Comparison of ENCODE assay signal across 8 mouse cellular contexts in the genomic region with DNA sequence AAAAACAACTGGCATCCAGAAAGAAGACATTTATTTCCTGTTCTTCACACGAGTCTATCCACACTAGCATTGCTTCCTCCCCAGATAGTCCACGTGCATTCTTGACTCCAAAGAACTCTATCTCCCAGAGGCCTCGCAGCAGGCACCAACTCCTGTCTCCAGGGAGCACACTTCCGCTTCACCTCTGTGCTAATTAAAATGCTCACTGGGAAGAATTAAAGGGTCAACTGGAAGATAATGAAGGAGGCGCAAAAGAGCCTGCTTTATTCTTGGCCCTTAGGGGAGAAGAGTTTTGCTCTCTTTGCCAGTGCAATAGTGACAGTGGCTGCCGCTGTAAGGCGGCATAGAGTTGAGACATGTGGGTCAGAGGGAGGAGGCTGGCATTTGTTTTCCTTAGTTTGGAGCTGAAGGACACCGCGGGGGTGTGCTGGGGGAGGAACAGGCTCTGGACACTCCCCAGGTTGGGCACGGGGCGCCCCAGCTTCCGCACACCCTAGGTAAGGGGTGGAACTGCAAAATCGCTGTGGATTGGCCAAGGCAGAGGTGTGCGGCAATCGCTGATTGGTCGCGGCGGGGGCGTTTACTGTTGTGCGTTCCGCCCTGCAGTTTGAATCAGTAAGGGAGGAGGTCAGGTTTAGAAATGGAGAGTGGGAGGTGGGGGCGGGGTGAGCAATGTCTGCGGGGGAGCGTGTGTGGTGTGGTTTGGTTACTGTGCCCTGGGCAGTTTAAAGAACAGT. TPM values are rescaled to one million over a fixed set of nuclear protein-coding genes. Genes with fewer than 3 reads are reported as not detected.
DNase-seq lines count a peak whose midpoint lies in the region; ATAC-seq and TF ChIP-seq lines count a peak whose summit lies in the region.

No protein-coding gene starts in this region.

- peak overlapping the region; percentile 27 for H3K4me3 ChIP-seq in embryonic fibroblast, embryonic 13.5 days (ENCODE audit: insufficient read depth, low read length)
- H3K4me3 ChIP-seq in limb, embryonic 13.5 days, result peak overlapping the region; percentile 51
- peak overlapping the region; percentile 51 for H3K4me3 ChIP-seq in midbrain, embryonic 15.5 days
- H3K4me3 ChIP-seq in spleen, adult 2 months (ENCODE audit: extremely low read depth, insufficient read depth, insufficient read length), result peak overlapping the region; percentile 57

- H3K27ac ChIP-seq in embryonic fibroblast, embryonic 13.5 days (ENCODE audit: insufficient read depth, low read length), result peak overlapping the region; percentile 21; the same call in 1 of the 2 replicates
- H3K27ac ChIP-seq in limb, embryonic 13.5 days, result peak overlapping the region; percentile 79
- H3K27ac ChIP-seq in midbrain, embryonic 15.5 days, result peak overlapping the region; percentile 73
- peak overlapping the region; percentile 81 for H3K27ac ChIP-seq in spleen, adult 2 months (ENCODE audit: insufficient read depth, low read length)

- ATAC-seq in limb, embryonic 13.5 days (ENCODE audit: low FRiP score, low read depth), result peak; percentile 97
- ATAC-seq in midbrain, embryonic 15.5 days (replicated peaks), result peak; percentile 91

- WGBS in limb, embryonic 13.5 days, result 1% methylated on average over 24 of the region's 24 CpGs
- WGBS in midbrain, embryonic 15.5 days, result 2% methylated on average over 24 of the region's 24 CpGs
- WGBS in spleen, adult 2 months, result 1% methylated on average over 24 of the region's 24 CpGs

- H3K4me2 ChIP-seq in limb, embryonic 13.5 days (replicated peaks), result peak overlapping the region; percentile 77
- H3K4me2 ChIP-seq in midbrain, embryonic 15.5 days, result peak overlapping the region; percentile 92

- H3K9me3 ChIP-seq in limb, embryonic 13.5 days, result no peaks in the 10 kb centered on the region
- no peaks in the 10 kb centered on the region for H3K9me3 ChIP-seq in midbrain, embryonic 15.5 days

- no peak for TF ChIP-seq CTCF in embryonic fibroblast, embryonic 13.5 days (IDR thresholded peaks at IDR 0.05; ENCODE audit: borderline replicate concordance, insufficient read depth, low read length)
- TF ChIP-seq CTCF in spleen, adult 2 months (IDR thresholded peaks at IDR 0.05; ENCODE audit: extremely low read depth, insufficient read depth, insufficient read length, insufficient replicate concordance), result no peak

- no peaks in the 10 kb centered on the region for H3K36me3 ChIP-seq in limb, embryonic 13.5 days
- no peaks in the 10 kb centered on the region for H3K36me3 ChIP-seq in midbrain, embryonic 15.5 days (replicated peaks)
- no peaks in the 10 kb centered on the region for H3K36me3 ChIP-seq in spleen, adult 2 months (ENCODE audit: control insufficient read depth, insufficient read depth, low read length)

- no peaks in the 10 kb centered on the region for H3K27me3 ChIP-seq in limb, embryonic 13.5 days
- peaks cover 6% of the 10 kb centered on the region; the same call in 1 of the 2 replicates for H3K27me3 ChIP-seq in midbrain, embryonic 15.5 days (replicated peaks)
- no peaks in the 10 kb centered on the region for H3K27me3 ChIP-seq in spleen, adult 2 months (ENCODE audit: control insufficient read depth, insufficient read depth, low read length)

- peak overlapping the region; percentile 54 for H3K9ac ChIP-seq in limb, embryonic 13.5 days
- H3K9ac ChIP-seq in midbrain, embryonic 15.5 days, result peak overlapping the region; percentile 46

- no peak; the same call in none of the 2 replicates for TF ChIP-seq POLR2A in embryonic fibroblast, embryonic 13.5 days (IDR thresholded peaks at IDR 0.05; ENCODE audit: low read depth, low read length)
- TF ChIP-seq POLR2A in spleen, adult 2 months (IDR thresholded peaks at IDR 0.05; ENCODE audit: low read depth, low read length), result no peak; the same call in 1 of the 2 replicates

- H3K4me1 ChIP-seq in embryonic fibroblast, embryonic 13.5 days (ENCODE audit: control insufficient read depth, insufficient read depth, low read length), result no peaks in the 10 kb centered on the region; the same call in 1 of the 2 replicates
- H3K4me1 ChIP-seq in limb, embryonic 13.5 days, result peaks cover 34% of the 10 kb centered on the region
- H3K4me1 ChIP-seq in midbrain, embryonic 15.5 days, result peaks cover 32% of the 10 kb centered on the region
- H3K4me1 ChIP-seq in spleen, adult 2 months (ENCODE audit: control insufficient read depth, insufficient read depth, insufficient read length), result peaks cover 12% of the 10 kb centered on the region; the same call in 1 of the 2 replicates

- peak; percentile 83 to 84 for DNase-seq in B cell, adult 2 months
- peak; percentile 98 for DNase-seq in brain, adult 2 months (ENCODE audit: low read depth, low spot score)
- DNase-seq in heart, adult 8-10 months (ENCODE audit: low spot score), result peak; percentile 92
- peak; percentile 98 for DNase-seq in kidney, adult 9 months
- peak; percentile 72 to 87 for DNase-seq in spleen, adult 2 months (ENCODE audit: low read depth in 1 of 2, low spot score in 2 of 2)

RNA-seq across cellular contexts. Expression of a gene that starts 2.0 kb away (rescaled TPM):
- 25.7 and 30.6 TPM in 2 replicates for polyA plus RNA-seq in embryonic fibroblast, embryonic 13.5 days (2011; ENCODE audit: insufficient read length, low read depth, missing spikeins)
- 100 to 1,000 TPM; 295 to 316 (median 308) TPM for total RNA-seq in heart, adult 8-10 months (2022)
- 55.7 and 59.5 TPM in 2 replicates for polyA plus RNA-seq in limb, embryonic 13.5 days (2015; fragmentation: Nextera tagmentation; extraction: Ambion mirVana)
- 23.8 and 27.1 TPM in 2 replicates for polyA plus RNA-seq in midbrain, embryonic 15.5 days (2015; fragmentation: Nextera tagmentation; extraction: Ambion mirVana)
- 50.8 and 55.6 TPM in 2 replicates for polyA plus RNA-seq in spleen, adult 2 months (2012; rRNA removed)

RNA-seq across cellular contexts. Expression of a gene that starts 13.3 kb away (rescaled TPM):
- not detected in 2 replicates for polyA plus RNA-seq in embryonic fibroblast, embryonic 13.5 days (2011; ENCODE audit: insufficient read length, low read depth, missing spikeins)
- 1 to 10 TPM in 3 of 4 experiments, under 1 TPM in 1; 0.40 to 2.0 (median 1.1) TPM for total RNA-seq in heart, adult 8-10 months (2022)
- 0.43 and 0.98 TPM in 2 replicates for polyA plus RNA-seq in limb, embryonic 13.5 days (2015; fragmentation: Nextera tagmentation; extraction: Ambion mirVana)
- polyA plus RNA-seq in midbrain, embryonic 15.5 days (2015; fragmentation: Nextera tagmentation; extraction: Ambion mirVana), result 0.37 TPM in 1 of 2 replicates, not detected in the other
- polyA plus RNA-seq in spleen, adult 2 months (2012; rRNA removed), result 1.7 TPM in 2 replicates

RNA-seq across cellular contexts. Expression of a gene that starts 41.8 kb away (rescaled TPM):
- polyA plus RNA-seq in embryonic fibroblast, embryonic 13.5 days (2011; ENCODE audit: insufficient read length, low read depth, missing spikeins), result 9.1 and 11.4 TPM in 2 replicates
- 1 to 10 TPM; 2.6 to 4.2 (median 3.0) TPM for total RNA-seq in heart, adult 8-10 months (2022)
- polyA plus RNA-seq in limb, embryonic 13.5 days (2015; fragmentation: Nextera tagmentation; extraction: Ambion mirVana), result 3.3 and 4.9 TPM in 2 replicates
- polyA plus RNA-seq in midbrain, embryonic 15.5 days (2015; fragmentation: Nextera tagmentation; extraction: Ambion mirVana), result 1.3 TPM in 2 replicates
- polyA plus RNA-seq in spleen, adult 2 months (2012; rRNA removed), result 6.5 and 7.2 TPM in 2 replicates

RNA-seq across cellular contexts. Expression of a gene that starts 41.9 kb away (rescaled TPM):
- 31.7 and 35.9 TPM in 2 replicates for polyA plus RNA-seq in embryonic fibroblast, embryonic 13.5 days (2011; ENCODE audit: insufficient read length, low read depth, missing spikeins)
- total RNA-seq in heart, adult 8-10 months (2022), result 10 to 100 TPM; 21.9 to 31.6 (median 28.0) TPM
- 27.5 and 28.8 TPM in 2 replicates for polyA plus RNA-seq in limb, embryonic 13.5 days (2015; fragmentation: Nextera tagmentation; extraction: Ambion mirVana)
- 11.7 and 12.5 TPM in 2 replicates for polyA plus RNA-seq in midbrain, embryonic 15.5 days (2015; fragmentation: Nextera tagmentation; extraction: Ambion mirVana)
- polyA plus RNA-seq in spleen, adult 2 months (2012; rRNA removed), result 99.5 and 119 TPM in 2 replicates

RNA-seq across cellular contexts. Expression of a gene that starts 47.3 kb away (rescaled TPM):
- polyA plus RNA-seq in embryonic fibroblast, embryonic 13.5 days (2011; ENCODE audit: insufficient read length, low read depth, missing spikeins), result 1.4 and 5.2 TPM in 2 replicates
- total RNA-seq in heart, adult 8-10 months (2022), result not detected
- polyA plus RNA-seq in limb, embryonic 13.5 days (2015; fragmentation: Nextera tagmentation; extraction: Ambion mirVana), result 0.41 and 0.56 TPM in 2 replicates
- not detected in 2 replicates for polyA plus RNA-seq in midbrain, embryonic 15.5 days (2015; fragmentation: Nextera tagmentation; extraction: Ambion mirVana)
- 0.90 and 2.8 TPM in 2 replicates for polyA plus RNA-seq in spleen, adult 2 months (2012; rRNA removed)

Comparison
In these comparisons a context has a peak if more than half of its experiments do, and no peak if none do; other contexts are left out.
1. Peak in every context shown above with its lines: DNase-seq, ATAC-seq, H3K4me3 ChIP-seq and H3K27ac ChIP-seq.
2. H3K27ac ChIP-seq: peak in every context shown above with its lines; median percentile 81 in spleen, adult 2 months; 79 in limb, embryonic 13.5 days; 73 in midbrain, embryonic 15.5 days; 21 in embryonic fibroblast, embryonic 13.5 days.